Mouse (Mus musculus): ENCODE measurements at regions not wholly inside any gene's neighbourhood (a gene's known extent, or its start where the extent isn't known, plus 50 kb on each side); places are given as distances from the start of the nearest gene placed in this dataset.
"Not testable (repeated sequence)": the region's sequence is repeated elsewhere in the genome, so short reads cannot be mapped to it uniquely, and the experiment has no call there.

DNA sequence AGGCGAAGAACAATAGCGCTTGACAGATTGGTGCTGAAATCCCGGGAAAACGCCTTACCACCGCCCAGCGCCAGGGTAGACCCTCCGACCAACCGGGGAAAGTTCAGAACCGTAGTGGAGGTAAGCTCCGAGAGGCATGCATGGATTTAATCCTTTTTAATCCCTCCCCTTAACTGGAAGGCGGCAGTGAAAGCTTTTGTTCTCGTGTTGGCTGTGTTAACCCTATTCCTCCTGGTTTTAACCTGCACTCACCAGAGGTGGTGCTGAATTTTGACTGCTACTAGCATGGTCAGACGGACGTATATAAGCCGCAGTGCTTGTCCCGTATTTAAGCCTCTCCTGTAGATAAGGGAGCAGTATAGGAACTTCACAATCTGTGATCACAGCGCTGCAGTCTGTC is 145.0 kb upstream of the Asap2 start:
- Histone ChIP-seq H3K36me3 (replicated peaks; ENCODE audit: control insufficient read depth, insufficient read depth, low read depth, low read length) (no peaks in the 10 kb centered on the region), H3K27me3 (ENCODE audit: control insufficient read depth, insufficient read depth, low read length) (no peaks in the 10 kb centered on the region), H3K27ac (replicated peaks; ENCODE audit: low read depth, low read length) (no peak overlapping the region), H3K9me3 (replicated peaks; ENCODE audit: control insufficient read depth, low read length) (no peaks in the 10 kb centered on the region; the same call in none of the 2 replicates), H3K4me2 (ENCODE audit: low read depth, low read length) (no peak overlapping the region), H3K9ac (replicated peaks; ENCODE audit: low read length) (no peak overlapping the region), H3K4me1 (ENCODE audit: control insufficient read depth, insufficient read depth, low read length) (no peaks in the 10 kb centered on the region), H3K4me3 (ENCODE audit: low read depth, low read length) (no peak overlapping the region)
- WGBS = 52% methylated on average over 17 of the region's 17 CpGs
- ATAC-seq (replicated peaks; ENCODE audit: insufficient number of reproducible peaks, low FRiP score, low TSS enrichment, low read depth) (no peak), DNase-seq (ENCODE audit: low spot score) (no peak)

DNA sequence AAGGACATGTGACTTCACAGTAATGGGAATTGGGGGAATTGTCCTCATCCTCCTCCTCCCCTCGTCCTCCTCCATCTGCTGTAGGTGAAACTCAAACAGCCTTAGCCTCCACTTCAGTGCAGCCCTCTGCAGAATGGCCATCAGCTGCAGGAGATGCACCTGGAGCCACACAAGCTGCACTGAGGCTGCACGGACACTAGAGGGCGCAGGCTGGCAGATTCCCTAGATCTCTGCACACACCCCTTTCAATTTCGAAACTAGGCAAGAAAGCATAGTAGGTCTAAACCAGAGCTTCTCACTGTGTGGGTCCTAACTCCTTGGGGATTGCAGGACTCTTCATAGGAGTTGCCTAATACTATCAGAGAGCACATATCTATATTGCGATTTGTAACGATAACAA is 106.2 kb upstream of the Asap2 start:
- H3K27ac ChIP-seq (replicated peaks; ENCODE audit: low read depth, low read length); H3K4me3 ChIP-seq (ENCODE audit: low read depth, low read length); H3K4me1 ChIP-seq (ENCODE audit: control insufficient read depth, insufficient read depth, low read length); ATAC-seq (replicated peaks; ENCODE audit: insufficient number of reproducible peaks, low FRiP score, low TSS enrichment, low read depth); H3K4me2 ChIP-seq (ENCODE audit: low read depth, low read length); H3K27me3 ChIP-seq (ENCODE audit: control insufficient read depth, insufficient read depth, low read length); H3K9ac ChIP-seq (replicated peaks; ENCODE audit: low read length); H3K36me3 ChIP-seq (replicated peaks; ENCODE audit: control insufficient read depth, insufficient read depth, low read depth, low read length); DNase-seq (ENCODE audit: low spot score); H3K9me3 ChIP-seq (replicated peaks; ENCODE audit: control insufficient read depth, low read length): not testable (repeated sequence)
- 67% methylated on average over 6 of the region's 6 CpGs for WGBS

DNA sequence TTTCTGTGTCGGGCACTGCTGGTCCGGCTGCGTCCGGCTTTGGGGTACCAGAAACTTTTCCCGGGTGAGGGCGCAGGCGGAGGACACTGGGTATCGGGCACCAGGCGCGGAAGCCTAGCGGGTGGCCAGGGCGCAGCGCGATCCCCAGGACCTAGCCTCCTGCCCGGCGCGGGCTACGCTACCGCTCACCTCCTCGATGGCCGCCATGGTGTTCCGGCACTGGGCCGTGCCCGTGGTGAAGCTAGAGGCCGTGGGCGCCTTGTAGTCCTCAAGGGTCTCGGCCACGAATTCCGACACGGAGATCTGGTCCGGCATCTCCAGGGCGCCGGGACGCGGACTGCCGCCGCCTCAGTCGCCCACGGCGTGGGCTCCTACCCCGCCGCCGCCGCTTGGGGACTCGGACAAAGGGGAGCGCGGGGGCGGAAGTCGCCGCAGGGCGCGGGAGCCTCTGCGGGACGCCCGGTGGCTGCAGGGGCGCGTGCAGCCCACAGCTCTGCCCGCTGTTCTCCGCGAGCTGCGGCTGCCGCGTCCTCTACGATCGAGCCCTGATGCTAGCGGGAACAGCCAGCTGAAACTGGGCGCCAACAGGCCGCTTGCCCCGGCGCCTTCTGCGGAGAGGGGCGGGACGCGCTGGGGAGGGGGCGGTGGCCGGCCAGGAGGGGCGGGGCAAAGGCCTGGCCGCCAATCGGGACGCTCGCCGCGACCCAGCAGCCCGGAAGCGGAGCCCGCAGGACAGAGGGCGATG is 69.4 kb upstream of the Asap2 start:
- peak overlapping the region; percentile 43 for H3K4me2 ChIP-seq (ENCODE audit: low read depth, low read length)
- H3K4me3 ChIP-seq (ENCODE audit: low read depth, low read length) = peak overlapping the region; percentile 82
- peak; percentile 100 for ATAC-seq (replicated peaks; ENCODE audit: insufficient number of reproducible peaks, low FRiP score, low TSS enrichment, low read depth)
- not testable (repeated sequence) for H3K27me3 ChIP-seq (ENCODE audit: control insufficient read depth, insufficient read depth, low read length); H3K4me1 ChIP-seq (ENCODE audit: control insufficient read depth, insufficient read depth, low read length); H3K36me3 ChIP-seq (replicated peaks; ENCODE audit: control insufficient read depth, insufficient read depth, low read depth, low read length); H3K9me3 ChIP-seq (replicated peaks; ENCODE audit: control insufficient read depth, low read length)
- H3K27ac ChIP-seq (replicated peaks; ENCODE audit: low read depth, low read length) = peak overlapping the region; percentile 66
- peak; percentile 79 for DNase-seq (ENCODE audit: low spot score)
- WGBS = under 1% methylated on average over 66 of the region's 87 CpGs
- peak overlapping the region; percentile 78 for H3K9ac ChIP-seq (replicated peaks; ENCODE audit: low read length)

DNA sequence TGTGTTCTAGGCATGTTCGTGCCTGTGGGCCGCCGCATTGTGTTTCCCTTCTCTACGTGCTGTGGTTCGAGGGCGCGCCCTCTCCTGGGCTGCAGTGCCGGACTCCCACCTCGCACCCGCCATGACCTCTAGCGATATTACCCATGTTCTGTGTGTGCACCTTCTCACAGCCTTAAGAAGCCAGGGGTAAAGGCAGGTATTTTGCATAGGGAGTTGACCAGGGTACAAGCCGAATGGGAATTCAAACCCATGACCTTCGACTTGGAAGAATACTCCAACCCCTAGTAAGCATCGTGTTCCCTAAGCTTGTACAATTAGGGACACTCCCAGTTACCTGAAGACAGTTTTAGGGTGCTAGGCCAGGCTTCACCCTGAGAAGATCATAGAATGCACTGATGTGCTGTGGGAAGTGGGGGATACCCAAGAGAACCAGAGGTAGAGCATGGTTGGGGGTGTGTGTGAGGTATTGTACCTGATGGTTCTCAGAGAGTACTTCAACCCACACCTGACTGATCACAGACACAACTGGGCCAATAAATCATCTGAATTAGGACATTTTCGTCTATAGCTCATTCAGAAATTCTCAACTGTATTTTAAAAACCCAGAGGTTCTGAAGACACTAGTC is 68.7 kb upstream of the Asap2 start:
- not testable (repeated sequence) for H3K36me3 ChIP-seq (replicated peaks; ENCODE audit: control insufficient read depth, insufficient read depth, low read depth, low read length); ATAC-seq (replicated peaks; ENCODE audit: insufficient number of reproducible peaks, low FRiP score, low TSS enrichment, low read depth); H3K4me1 ChIP-seq (ENCODE audit: control insufficient read depth, insufficient read depth, low read length); H3K27me3 ChIP-seq (ENCODE audit: control insufficient read depth, insufficient read depth, low read length); H3K27ac ChIP-seq (replicated peaks; ENCODE audit: low read depth, low read length); H3K4me2 ChIP-seq (ENCODE audit: low read depth, low read length); H3K9me3 ChIP-seq (replicated peaks; ENCODE audit: control insufficient read depth, low read length); DNase-seq (ENCODE audit: low spot score); H3K9ac ChIP-seq (replicated peaks; ENCODE audit: low read length)
- H3K4me3 ChIP-seq (ENCODE audit: low read depth, low read length) = peak overlapping the region; percentile 82
- 15% methylated on average over 11 of the region's 15 CpGs for WGBS

DNA sequence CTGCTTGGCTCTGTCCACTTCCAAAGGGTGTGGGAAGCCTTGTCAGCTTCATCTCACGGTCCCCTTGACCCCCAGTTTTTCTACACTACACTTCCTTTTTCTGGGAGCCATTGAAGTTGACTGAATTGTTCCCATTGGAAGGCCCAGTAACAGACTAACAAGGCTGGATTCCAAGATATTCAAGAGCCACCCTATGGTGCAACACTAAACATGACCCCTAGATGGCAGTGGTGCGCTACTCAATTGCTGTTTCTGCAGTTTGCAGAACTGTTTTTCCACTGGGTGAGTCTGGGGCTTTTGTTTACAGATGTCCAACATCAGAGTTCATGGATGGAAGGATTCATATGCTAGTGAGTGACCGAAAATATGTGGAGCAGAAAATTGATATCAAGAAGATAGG is 61.3 kb upstream of the Asap2 start:
- H3K4me1 ChIP-seq (ENCODE audit: control insufficient read depth, insufficient read depth, low read length); H3K4me3 ChIP-seq (ENCODE audit: low read depth, low read length); ATAC-seq (replicated peaks; ENCODE audit: insufficient number of reproducible peaks, low FRiP score, low TSS enrichment, low read depth); H3K27me3 ChIP-seq (ENCODE audit: control insufficient read depth, insufficient read depth, low read length); H3K9me3 ChIP-seq (replicated peaks; ENCODE audit: control insufficient read depth, low read length); H3K27ac ChIP-seq (replicated peaks; ENCODE audit: low read depth, low read length); H3K36me3 ChIP-seq (replicated peaks; ENCODE audit: control insufficient read depth, insufficient read depth, low read depth, low read length); H3K9ac ChIP-seq (replicated peaks; ENCODE audit: low read length); H3K4me2 ChIP-seq (ENCODE audit: low read depth, low read length): not testable (repeated sequence)
- peak; percentile 72 for DNase-seq (ENCODE audit: low spot score)
- 37% methylated on average over 3 of the region's 3 CpGs for WGBS

All from embryonic facial prominence, embryonic 11.5 days (tissue).